Mouse (Mus musculus) spleen, adult 2 months (tissue): ENCODE measurements at regions not wholly inside any gene's neighbourhood (a gene's known extent, or its start where the extent isn't known, plus 50 kb on each side); places are given as distances from the start of the nearest gene placed in this dataset.

Experiments used
- DNase-seq, 2 experiments: peaks; one replicate each; pipeline versions ENCODE4 v3.0.0 to v3.0.0-alpha.2; 2012 to 2021; ENCODE audit warnings: low spot score in 2 of 2, low read depth in 1 of 2
- H3K27ac ChIP-seq: fragments of 200-500 bp; 2 replicates; pipeline ENCODE4 v1.5.1; 2012; ENCODE audit warnings: low read length, inconsistent platforms; ENCODE audit not compliant: insufficient read depth
- H3K27me3 ChIP-seq: fragments of 200-500 bp; 2 replicates; pipeline ENCODE4 v1.6.1; 2012; ENCODE audit warnings: mild to moderate bottlenecking, moderate library complexity, low read length, inconsistent platforms; ENCODE audit not compliant: control insufficient read depth, insufficient read depth
- H3K36me3 ChIP-seq: fragments of 200-500 bp; 2 replicates; pipeline ENCODE4 v1.6.1; 2012; ENCODE audit warnings: mild to moderate bottlenecking, low read length, inconsistent platforms; ENCODE audit not compliant: control insufficient read depth, insufficient read depth
- H3K4me1 ChIP-seq: fragments of 200-500 bp; 2 replicates; pipeline ENCODE4 v1.6.1; 2011; ENCODE audit warnings: inconsistent platforms; ENCODE audit not compliant: control insufficient read depth, insufficient read depth, insufficient read length
- H3K4me3 ChIP-seq: fragments of 200-500 bp; 2 replicates; pipeline ENCODE4 v1.5.1; 2011; ENCODE audit warnings: mild to moderate bottlenecking, inconsistent platforms; ENCODE audit not compliant: insufficient read depth, insufficient read length; ENCODE audit errors: extremely low read depth
- CTCF ChIP-seq: fragments of 200-500 bp; IDR thresholded peaks from 2 replicates; pipeline ENCODE4 v1.5.1; 2011; ENCODE audit warnings: mild to moderate bottlenecking, inconsistent platforms; ENCODE audit not compliant: insufficient read depth, insufficient read length, insufficient replicate concordance; ENCODE audit errors: extremely low read depth
- POLR2A ChIP-seq: fragments of 200-500 bp; IDR thresholded peaks from 2 replicates; pipeline ENCODE4 v1.6.1; 2011; ENCODE audit warnings: low read depth, low read length, inconsistent platforms
- WGBS: fragments of 180-500 bp; shearing (Covaris S2); methylation state at CpG from one replicate; pipeline ENCODE4 v1.1.7; 2018; 5-methylcytosine and 5-hydroxymethylcytosine counted together

GRCm38 (mm10) chr7:135935180-135935579, 219.0 kb upstream of the Mki67 start:
- TF ChIP-seq POLR2A = no peak
- no peak for TF ChIP-seq CTCF
- WGBS = 52% methylated on average over 1 of the region's 1 CpGs
- DNase-seq = no peak
- Histone ChIP-seq H3K27ac (no peak overlapping the region), H3K36me3 (no peaks in the 10 kb centered on the region), H3K4me3 (no peak overlapping the region), H3K27me3 (no peaks in the 10 kb centered on the region), H3K4me1 (no peaks in the 10 kb centered on the region)

- DNase-seq = no peak
- TF ChIP-seq POLR2A = no peak
- TF ChIP-seq CTCF = no peak
- 88% methylated on average over 3 of the region's 3 CpGs for WGBS
- Histone ChIP-seq H3K4me1 (no peaks in the 10 kb centered on the region), H3K27me3 (no peaks in the 10 kb centered on the region), H3K36me3 (no peaks in the 10 kb centered on the region), H3K27ac (no peak overlapping the region), H3K4me3 (no peak overlapping the region)
Observed at GRCm38 (mm10) chr7:135937465-135937864, 221.3 kb upstream of the Mki67 start.

GRCm38 (mm10) chr7:135939341-135939740, 223.2 kb upstream of the Mki67 start:
- no peaks in the 10 kb centered on the region for H3K27me3 ChIP-seq
- H3K4me3 ChIP-seq = no peak overlapping the region
- TF ChIP-seq CTCF (no peak), POLR2A (no peak)
- DNase-seq = no peak
- H3K4me1 ChIP-seq = no peaks in the 10 kb centered on the region
- H3K27ac ChIP-seq = no peak overlapping the region
- 88% methylated on average over 5 of the region's 5 CpGs for WGBS
- no peaks in the 10 kb centered on the region for H3K36me3 ChIP-seq

- TF ChIP-seq CTCF = no peak
- TF ChIP-seq POLR2A = no peak
- no peak overlapping the region for H3K4me3 ChIP-seq
- H3K27me3 ChIP-seq = no peaks in the 10 kb centered on the region
- 91% methylated on average over 2 of the region's 2 CpGs for WGBS
- DNase-seq = no peak
- no peaks in the 10 kb centered on the region for H3K4me1 ChIP-seq
- no peak overlapping the region for H3K27ac ChIP-seq
- no peaks in the 10 kb centered on the region for H3K36me3 ChIP-seq
Observed at GRCm38 (mm10) chr7:135942826-135943225, 226.7 kb upstream of the Mki67 start.

GRCm38 (mm10) chr7:135946071-135946646, 230.0 kb upstream of the Mki67 start:
- no peak for DNase-seq
- no peaks in the 10 kb centered on the region for H3K27me3 ChIP-seq
- TF ChIP-seq CTCF = no peak
- no peak for TF ChIP-seq POLR2A
- H3K4me1 ChIP-seq = no peaks in the 10 kb centered on the region
- no peak overlapping the region for H3K27ac ChIP-seq
- H3K4me3 ChIP-seq = no peak overlapping the region
- H3K36me3 ChIP-seq = no peaks in the 10 kb centered on the region
- WGBS = 81% methylated on average over 5 of the region's 5 CpGs

- no peak for DNase-seq
- H3K27me3 ChIP-seq = no peaks in the 10 kb centered on the region
- H3K4me3 ChIP-seq = no peak overlapping the region
- WGBS = 95% methylated on average over 8 of the region's 8 CpGs
- no peak overlapping the region for H3K27ac ChIP-seq
- no peak for TF ChIP-seq CTCF
- no peaks in the 10 kb centered on the region for H3K36me3 ChIP-seq
- H3K4me1 ChIP-seq = no peaks in the 10 kb centered on the region
Observed at GRCm38 (mm10) chr7:135961026-135961425, 244.9 kb upstream of the Mki67 start.

GRCm38 (mm10) chr7:135965528-135965927, 249.4 kb upstream of the Mki67 start:
- Histone ChIP-seq H3K4me1 (no peaks in the 10 kb centered on the region), H3K27ac (no peak overlapping the region), H3K36me3 (no peaks in the 10 kb centered on the region), H3K27me3 (no peaks in the 10 kb centered on the region), H3K4me3 (no peak overlapping the region)
- no peak for DNase-seq
- WGBS = 90% methylated on average over 6 of the region's 6 CpGs
- TF ChIP-seq POLR2A (no peak), CTCF (no peak)

GRCm38 (mm10) chr7:135966231-135966630, 250.1 kb upstream of the Mki67 start:
- H3K27me3 ChIP-seq = no peaks in the 10 kb centered on the region
- no peak overlapping the region for H3K27ac ChIP-seq
- no peak overlapping the region for H3K4me3 ChIP-seq
- H3K36me3 ChIP-seq = no peaks in the 10 kb centered on the region
- TF ChIP-seq POLR2A (no peak), CTCF (no peak)
- H3K4me1 ChIP-seq = no peaks in the 10 kb centered on the region
- DNase-seq = no peak
- WGBS = 39% methylated on average over 4 of the region's 4 CpGs
